Mouse (Mus musculus) testis, adult 2 months (tissue): ENCODE measurements around the gene Ccdc148.

Experiments used
- CTCF ChIP-seq: fragments of 200-500 bp; IDR thresholded peaks from 2 replicates; pipeline ENCODE4 v1.5.1; 2012; ENCODE audit warnings: low read depth, mild to moderate bottlenecking, inconsistent platforms, low read length, moderate library complexity; ENCODE audit not compliant: control insufficient read depth, insufficient read depth, insufficient replicate concordance
- POLR2A ChIP-seq: fragments of 200-500 bp; IDR thresholded peaks from 2 replicates; pipeline ENCODE4 v1.6.1; 2012; ENCODE audit warnings: low read depth, mild to moderate bottlenecking, inconsistent platforms, low read length, moderate library complexity; ENCODE audit not compliant: control insufficient read depth

- TF ChIP-seq CTCF, result no peak
- no peak for TF ChIP-seq POLR2A
Observed at GRCm38 (mm10) chr2:59035206-59035605, 125.3 kb downstream of the Ccdc148 start.
